Mouse (Mus musculus): ENCODE results near the gene Zbtb38. TPM values are rescaled to one million over a fixed set of nuclear protein-coding genes. Genes with fewer than 3 reads are reported as not detected.

Gene Zbtb38
- polyA plus RNA-seq, 1 experiment from 2014 or later: 18.9 TPM

DNA sequence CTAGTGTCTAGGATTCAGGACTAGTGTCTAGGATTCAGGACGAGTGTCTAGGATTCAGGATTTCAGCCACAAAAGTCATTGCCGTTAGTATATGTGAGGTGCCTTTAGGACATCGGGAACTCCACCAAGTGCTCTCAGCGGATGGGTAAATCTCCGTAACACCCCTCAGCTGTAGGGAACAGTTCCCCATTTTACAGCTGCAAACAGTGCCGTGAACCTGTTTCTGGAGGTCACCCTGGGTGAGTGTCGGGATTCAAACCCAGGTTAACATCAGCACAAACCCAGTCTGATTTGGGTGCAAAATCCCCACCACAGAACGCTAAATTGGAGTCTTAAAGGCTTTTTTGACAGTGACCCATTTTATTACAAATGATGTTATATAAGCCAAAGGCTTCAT, 34.2 kb downstream of the Zbtb38 start:
- H3K4me3 ChIP-seq (ENCODE audit: inconsistent target): peak overlapping the region; percentile 65
- peak overlapping the region; percentile 54; the same call in 1 of the 2 replicates for H3K27ac ChIP-seq
- peaks cover 8% of the 10 kb centered on the region; the same call in 1 of the 2 replicates for H3K36me3 ChIP-seq (ENCODE audit: inconsistent target)
- H3K79me2 ChIP-seq (ENCODE audit: inconsistent target): peaks cover 60% of the 10 kb centered on the region
- 50% methylated on average over 8 of the region's 8 CpGs for WGBS (ENCODE audit: missing documents)

DNA sequence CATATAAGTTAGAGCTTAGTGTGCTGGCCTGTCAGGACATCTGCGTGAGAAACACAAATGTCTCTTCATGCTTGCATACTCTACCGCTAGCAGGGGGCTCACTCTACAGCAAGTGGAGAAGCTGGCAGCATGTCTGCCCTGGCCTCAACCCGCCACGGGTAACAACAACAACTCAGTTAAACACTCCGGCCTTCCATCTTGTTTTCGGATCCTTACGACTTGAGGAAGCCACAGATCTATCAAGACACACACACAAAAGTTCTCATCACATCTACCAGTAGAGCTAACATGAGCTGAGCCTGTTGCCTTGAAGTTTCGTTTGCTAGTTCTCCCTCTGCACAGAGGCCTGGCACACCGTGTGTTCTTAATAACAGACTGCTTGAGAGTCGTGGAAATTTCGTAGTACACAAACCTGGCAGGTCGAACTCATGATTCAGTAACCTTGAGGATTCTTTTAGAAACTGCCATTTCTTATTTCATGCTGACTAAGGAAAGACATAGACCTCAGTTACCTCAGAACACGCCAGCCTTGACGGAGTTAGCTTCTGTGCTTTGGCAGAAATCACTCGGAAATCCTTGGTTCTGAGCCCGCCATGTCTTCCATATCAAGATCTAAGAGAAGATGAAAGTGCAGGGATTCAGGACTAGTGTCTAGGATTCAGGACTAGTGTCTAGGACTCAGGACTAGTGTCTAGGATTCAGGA, 34.8 kb downstream of the Zbtb38 start:
- Histone ChIP-seq H3K36me3 (ENCODE audit: inconsistent target) (peaks cover 8% of the 10 kb centered on the region; the same call in 1 of the 2 replicates), H3K4me3 (ENCODE audit: inconsistent target) (peak overlapping the region; percentile 65; the same call in 1 of the 2 replicates), H3K79me2 (ENCODE audit: inconsistent target) (peaks cover 65% of the 10 kb centered on the region), H3K27ac (no peak overlapping the region)
- 96% methylated on average over 16 of the region's 16 CpGs for WGBS (ENCODE audit: missing documents)

DNA sequence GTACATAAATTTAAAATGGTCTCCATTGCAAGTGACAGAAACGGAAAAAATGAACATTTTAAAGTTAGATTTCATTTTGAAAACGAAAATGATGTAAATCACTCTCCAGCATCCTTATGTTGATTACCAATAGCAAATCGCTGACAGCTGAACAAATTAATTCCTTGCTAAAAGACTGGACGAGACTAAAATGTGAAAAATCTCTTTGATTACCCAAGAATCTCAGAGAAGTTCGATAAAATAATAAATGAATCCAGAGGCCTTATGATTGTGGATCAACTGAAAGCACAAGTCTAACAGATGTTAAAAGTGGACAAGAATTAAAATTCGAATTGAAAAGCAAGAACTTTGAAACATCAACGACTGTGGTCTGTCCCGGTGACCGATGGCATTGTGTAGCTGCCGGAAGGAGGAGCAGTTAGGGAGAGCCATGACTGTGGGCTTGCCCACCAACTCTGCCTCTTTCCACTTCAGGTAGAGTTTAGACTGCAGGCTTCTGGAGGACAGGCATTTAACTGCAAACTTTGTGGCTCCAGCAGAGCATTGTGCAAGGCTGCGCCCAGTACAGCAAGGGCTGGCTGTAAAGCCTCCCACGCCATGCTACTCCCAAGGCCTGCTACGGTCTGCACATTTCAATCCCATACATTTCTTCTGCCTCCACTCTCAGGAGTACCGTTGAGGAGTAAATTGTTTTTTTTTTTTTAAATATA, 35.7 kb downstream of the Zbtb38 start:
- Histone ChIP-seq H3K27ac (no peak overlapping the region), H3K79me2 (ENCODE audit: inconsistent target) (peaks cover 75% of the 10 kb centered on the region), H3K4me3 (ENCODE audit: inconsistent target) (no peak overlapping the region), H3K36me3 (ENCODE audit: inconsistent target) (peaks cover 8% of the 10 kb centered on the region; the same call in 1 of the 2 replicates)
- WGBS (ENCODE audit: missing documents): 86% methylated on average over 14 of the region's 14 CpGs

DNA sequence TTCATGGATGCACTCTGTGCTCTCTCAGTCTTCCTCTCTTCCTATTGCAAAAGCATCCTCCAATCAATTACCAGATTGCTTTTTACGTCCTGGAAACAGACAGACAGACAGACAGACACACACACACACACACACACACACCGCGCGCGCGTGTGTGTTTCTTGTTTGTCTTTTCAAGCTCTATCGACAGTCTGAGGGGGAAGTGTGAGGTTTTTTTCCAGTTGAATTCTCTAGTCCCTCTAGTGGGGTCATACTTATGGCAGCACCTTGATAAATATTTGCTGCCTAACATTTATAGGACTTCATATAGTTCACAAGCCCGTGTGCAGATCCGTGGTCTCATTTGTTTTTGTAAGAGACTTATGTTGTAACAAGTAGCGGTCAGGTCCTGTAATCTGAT, 36.5 kb downstream of the Zbtb38 start:
- no peak overlapping the region for H3K27ac ChIP-seq
- WGBS (ENCODE audit: missing documents): 73% methylated on average over 9 of the region's 10 CpGs

DNA sequence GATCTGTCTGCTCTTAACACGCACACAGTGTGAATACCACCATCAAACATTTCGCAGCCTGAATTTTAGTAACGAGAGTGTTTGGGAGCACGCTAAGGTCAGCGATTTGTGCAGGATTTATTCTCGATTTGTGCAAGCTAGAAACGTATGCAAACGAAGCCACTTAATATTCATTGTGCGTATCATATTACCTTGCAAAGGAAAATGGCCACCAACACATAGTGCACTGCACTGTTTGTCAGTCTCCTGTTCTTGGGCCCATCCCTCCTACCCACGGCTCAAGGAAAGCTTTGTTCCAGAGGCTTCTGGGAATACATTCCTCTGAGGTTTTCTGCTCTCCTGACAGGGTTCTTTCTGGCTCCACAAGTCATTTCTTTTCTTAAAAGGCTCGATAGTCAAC, 37.5 kb downstream of the Zbtb38 start:
- 96% methylated on average over 11 of the region's 11 CpGs for WGBS (ENCODE audit: missing documents)
- Histone ChIP-seq H3K36me3 (ENCODE audit: inconsistent target) (peaks cover 8% of the 10 kb centered on the region; the same call in 1 of the 2 replicates), H3K4me3 (ENCODE audit: inconsistent target) (no peak overlapping the region)

More for the DNA sequence above, 36.5 kb downstream of the Zbtb38 start:
- H3K79me2 ChIP-seq (ENCODE audit: inconsistent target): peaks cover 82% of the 10 kb centered on the region
- H3K4me3 ChIP-seq (ENCODE audit: inconsistent target): no peak overlapping the region
- H3K36me3 ChIP-seq (ENCODE audit: inconsistent target): peaks cover 8% of the 10 kb centered on the region; the same call in 1 of the 2 replicates

DNA sequence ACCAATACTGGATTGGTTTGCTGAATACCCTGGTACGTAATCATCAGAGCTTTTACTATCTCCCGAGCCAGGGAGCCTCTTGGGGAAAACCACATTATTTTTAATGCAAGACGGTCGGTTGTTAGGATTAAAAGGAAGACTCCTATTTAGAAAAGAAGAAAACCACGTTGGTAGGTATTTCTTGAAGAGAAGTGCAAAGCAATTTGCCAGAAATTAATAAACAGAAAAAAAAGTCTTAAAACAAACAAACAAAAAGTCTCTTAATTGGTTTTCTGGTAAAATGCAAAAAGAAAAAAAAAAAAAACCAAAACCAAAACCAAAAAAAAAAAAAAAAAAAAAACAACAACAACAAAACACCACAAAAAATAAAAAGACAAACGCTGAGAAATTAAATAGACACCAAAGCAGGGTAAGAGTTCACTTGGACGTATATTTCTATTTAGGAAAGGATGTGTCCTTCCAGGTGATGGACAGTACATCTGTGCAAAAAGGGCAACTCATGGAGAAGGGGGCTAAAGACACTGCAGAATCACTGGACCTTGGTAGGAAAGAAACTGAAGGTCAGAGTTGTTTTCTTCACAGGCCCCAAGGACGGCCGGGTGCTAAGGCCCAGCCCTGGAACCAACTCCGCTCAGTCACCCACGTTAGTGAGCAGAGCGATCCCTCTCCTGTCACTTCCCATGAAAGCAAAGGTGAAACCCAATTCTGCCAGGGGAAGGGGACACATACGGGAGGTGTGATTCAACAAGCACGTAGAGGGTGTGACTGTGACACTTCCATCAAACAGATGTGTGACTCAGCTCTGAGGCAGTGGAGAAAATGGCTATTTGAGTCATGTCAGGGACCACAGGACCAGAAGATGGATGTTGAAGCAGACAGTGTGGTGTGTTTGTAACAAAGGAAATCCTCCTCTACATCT, 38.9 kb downstream of the Zbtb38 start:
- Histone ChIP-seq H3K4me3 (ENCODE audit: inconsistent target) (no peak overlapping the region; the same call in 1 of the 2 replicates), H3K36me3 (ENCODE audit: inconsistent target) (peaks cover 8% of the 10 kb centered on the region; the same call in 1 of the 2 replicates)

More for the DNA sequence above, 37.5 kb downstream of the Zbtb38 start:
- Histone ChIP-seq H3K27ac (no peak overlapping the region), H3K79me2 (ENCODE audit: inconsistent target) (peaks cover 92% of the 10 kb centered on the region)

DNA sequence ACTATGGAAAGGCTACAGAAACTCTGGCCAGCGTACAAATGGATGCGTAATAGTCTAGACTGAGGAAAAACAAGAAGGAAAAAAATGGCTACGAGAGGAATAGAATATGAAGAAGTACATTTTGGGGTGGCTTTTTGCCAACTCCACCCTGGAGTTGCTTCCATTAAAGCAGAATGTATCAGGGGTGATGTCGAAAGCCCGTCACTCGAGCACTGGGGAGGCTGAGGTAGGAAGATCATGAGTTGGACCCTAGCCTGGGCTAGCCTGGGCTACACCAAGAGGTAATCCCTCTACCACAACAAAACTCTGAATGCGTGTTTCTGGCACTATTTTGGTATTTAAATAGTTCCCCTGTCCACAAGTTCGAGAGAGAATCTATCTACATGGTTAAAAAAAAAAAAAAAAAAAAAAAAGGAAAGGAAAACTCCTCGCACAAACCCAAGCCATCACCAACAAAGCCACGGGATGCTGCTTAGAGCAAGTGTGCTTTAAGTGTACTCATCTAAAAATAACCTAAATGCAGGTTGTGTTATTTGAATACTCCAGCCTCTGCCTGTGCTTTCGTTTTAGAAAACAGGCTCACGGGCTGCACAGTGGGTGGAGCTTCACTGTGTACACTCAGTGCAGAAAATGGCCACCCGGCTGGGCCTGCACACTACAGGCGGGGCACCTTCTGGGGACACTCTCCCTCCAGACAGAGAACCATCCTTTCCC, 39.7 kb downstream of the Zbtb38 start:
- WGBS (ENCODE audit: missing documents): 69% methylated on average over 14 of the region's 14 CpGs
- peaks cover 100% of the 10 kb centered on the region for H3K79me2 ChIP-seq (ENCODE audit: inconsistent target)
- H3K27ac ChIP-seq: peak overlapping the region; percentile 38
- peak overlapping the region; percentile 15; the same call in 1 of the 2 replicates for H3K4me3 ChIP-seq (ENCODE audit: inconsistent target)
- peaks cover 8% of the 10 kb centered on the region; the same call in 1 of the 2 replicates for H3K36me3 ChIP-seq (ENCODE audit: inconsistent target)

More for the DNA sequence above, 38.9 kb downstream of the Zbtb38 start:
- WGBS (ENCODE audit: missing documents): 77% methylated on average over 14 of the region's 14 CpGs
- H3K79me2 ChIP-seq (ENCODE audit: inconsistent target): peaks cover 100% of the 10 kb centered on the region
- H3K27ac ChIP-seq: peak overlapping the region; percentile 38; the same call in 1 of the 2 replicates

DNA sequence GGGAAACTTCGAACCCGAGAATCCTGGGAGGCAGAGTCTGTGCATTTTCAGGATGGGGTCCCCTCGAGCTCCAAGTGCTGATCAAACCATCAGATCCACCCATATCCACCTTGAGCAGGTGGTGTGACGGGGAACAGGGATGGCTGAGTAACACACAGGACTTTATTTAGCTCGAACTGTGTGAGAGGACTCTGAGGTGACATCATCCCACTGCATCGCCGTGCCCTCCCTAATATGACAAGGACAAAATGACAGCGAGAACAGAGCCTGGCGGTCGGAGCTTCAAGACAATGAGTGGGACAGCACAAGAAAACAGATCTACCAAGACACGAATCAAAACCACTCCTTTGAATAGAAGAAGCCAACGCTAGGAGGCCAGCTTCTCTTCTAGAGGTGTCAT, 40.6 kb downstream of the Zbtb38 start:
- peaks cover 8% of the 10 kb centered on the region; the same call in 1 of the 2 replicates for H3K36me3 ChIP-seq (ENCODE audit: inconsistent target)
- no peak overlapping the region for H3K27ac ChIP-seq
- H3K4me3 ChIP-seq (ENCODE audit: inconsistent target): no peak overlapping the region
- peaks cover 100% of the 10 kb centered on the region for H3K79me2 ChIP-seq (ENCODE audit: inconsistent target)
- WGBS (ENCODE audit: missing documents): 95% methylated on average over 12 of the region's 12 CpGs

DNA sequence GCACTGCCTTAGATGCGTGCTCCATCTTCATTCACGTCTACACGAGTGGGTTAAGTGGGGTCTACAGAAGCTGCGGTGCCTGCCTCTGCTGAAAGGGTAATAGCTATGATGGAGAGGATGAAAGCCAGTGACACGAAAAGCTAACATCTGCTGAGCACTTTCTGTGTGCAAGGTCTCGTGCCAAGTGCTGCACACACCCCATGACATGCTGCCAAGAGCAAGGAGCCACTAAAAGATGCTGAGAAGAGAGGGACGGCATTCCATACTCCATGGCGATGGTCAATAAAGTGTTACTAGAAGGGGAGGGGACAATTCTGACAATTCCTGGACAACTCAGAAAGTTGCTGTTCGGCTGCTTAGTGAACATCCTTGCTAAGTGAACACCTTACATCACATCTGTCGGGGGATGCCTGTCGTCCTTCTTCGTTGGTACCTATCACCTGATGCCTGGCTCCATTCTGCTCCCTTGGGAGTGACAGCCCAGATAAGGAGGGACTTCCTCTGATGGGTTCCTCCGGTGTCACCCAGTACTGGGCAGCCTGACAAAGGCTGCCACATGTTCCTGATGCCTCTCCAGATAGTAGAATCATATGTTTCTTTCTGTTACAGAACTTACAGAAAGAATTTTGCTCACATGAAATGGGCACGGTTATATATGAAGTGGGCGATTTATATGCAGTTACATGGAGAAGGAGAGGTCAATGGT, 42.2 kb downstream of the Zbtb38 start:
- 96% methylated on average over 14 of the region's 15 CpGs for WGBS (ENCODE audit: missing documents)
- H3K79me2 ChIP-seq (ENCODE audit: inconsistent target): peaks cover 97% of the 10 kb centered on the region
- no peak overlapping the region for H3K27ac ChIP-seq
- H3K36me3 ChIP-seq (ENCODE audit: inconsistent target): peaks cover 3% of the 10 kb centered on the region; the same call in 1 of the 2 replicates
- no peak overlapping the region for H3K4me3 ChIP-seq (ENCODE audit: inconsistent target)

DNA sequence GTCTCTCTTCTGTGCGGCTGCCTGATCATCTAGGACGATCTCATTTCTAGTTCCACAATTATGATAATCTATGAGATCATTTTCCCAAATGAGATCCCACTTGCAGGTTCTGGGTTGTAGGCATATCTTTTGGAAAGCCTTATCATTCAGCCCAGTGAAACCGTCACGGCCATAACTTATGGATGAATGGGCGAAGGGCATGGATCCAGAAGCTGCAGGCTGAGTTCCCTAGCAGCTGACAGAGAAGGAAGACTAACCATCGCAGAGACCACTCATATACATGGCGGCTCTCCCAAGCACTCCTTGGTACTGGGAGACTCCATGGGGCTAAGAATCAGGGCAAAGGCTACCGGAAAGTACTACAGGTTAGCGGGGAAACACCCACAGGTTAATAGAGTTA, 43.7 kb downstream of the Zbtb38 start:
- Histone ChIP-seq H3K4me3 (ENCODE audit: inconsistent target) (no peak overlapping the region), H3K79me2 (ENCODE audit: inconsistent target) (peaks cover 97% of the 10 kb centered on the region), H3K27ac (no peak overlapping the region), H3K36me3 (ENCODE audit: inconsistent target) (no peaks in the 10 kb centered on the region)
- WGBS (ENCODE audit: missing documents): 98% methylated on average over 9 of the region's 9 CpGs

DNA sequence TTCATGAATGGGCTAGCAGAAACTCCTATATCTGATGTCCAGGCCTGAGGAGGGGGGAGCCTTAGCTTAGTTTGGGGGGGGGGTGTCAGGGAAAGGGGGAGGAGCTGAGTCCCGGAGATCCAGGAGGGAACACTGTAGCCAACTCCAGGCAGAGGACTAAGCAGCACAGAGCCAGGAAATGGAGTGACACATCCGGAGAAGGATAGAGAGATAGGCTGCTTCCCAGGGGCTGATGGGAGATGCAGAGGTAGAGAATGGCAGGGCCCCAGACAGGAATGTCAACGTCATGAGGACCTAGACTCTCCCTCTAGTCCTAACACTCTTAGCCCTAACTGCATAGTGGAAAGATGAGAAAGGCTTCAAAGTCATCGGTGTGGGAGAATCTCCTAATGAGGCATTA, 44.7 kb downstream of the Zbtb38 start:
- no peak overlapping the region for H3K4me3 ChIP-seq (ENCODE audit: inconsistent target)
- H3K79me2 ChIP-seq (ENCODE audit: inconsistent target): peaks cover 97% of the 10 kb centered on the region
- 91% methylated on average over 4 of the region's 4 CpGs for WGBS (ENCODE audit: missing documents)
- peak overlapping the region; percentile 82 for H3K27ac ChIP-seq
- H3K36me3 ChIP-seq (ENCODE audit: inconsistent target): no peaks in the 10 kb centered on the region

DNA sequence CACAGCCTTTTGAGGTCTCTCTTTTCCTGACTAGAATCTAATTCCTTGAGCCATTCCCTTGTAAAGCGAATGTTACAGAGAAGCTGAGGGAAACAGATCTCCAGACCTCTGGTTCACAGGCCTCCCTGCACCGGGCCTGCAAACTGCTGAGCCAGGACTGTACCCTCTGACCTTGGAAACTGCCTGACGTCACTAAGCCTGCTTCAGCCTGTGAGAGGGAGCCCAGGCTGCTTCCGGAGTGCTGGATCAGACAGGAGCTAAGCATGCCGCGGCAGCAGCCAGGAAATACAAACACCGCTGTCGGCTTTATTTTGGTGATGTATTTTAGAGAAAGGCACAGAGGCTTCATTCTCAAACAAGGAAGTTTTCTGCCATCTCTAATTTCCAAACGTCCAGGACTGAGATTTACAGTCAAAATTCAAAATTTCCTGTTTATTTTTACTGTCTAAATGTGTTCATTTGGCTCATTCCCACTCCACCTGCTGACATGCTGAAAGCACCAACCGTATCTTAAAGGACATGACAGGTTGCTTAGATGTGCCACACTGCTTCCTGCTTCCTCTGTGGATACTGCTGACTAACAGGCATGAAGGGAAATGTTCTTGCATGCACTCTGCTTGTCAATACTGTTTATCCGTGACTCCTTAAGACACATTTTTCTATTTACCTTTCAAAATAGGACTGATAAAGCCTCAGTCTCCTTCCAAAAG, 46.9 kb downstream of the Zbtb38 start:
- H3K4me3 ChIP-seq (ENCODE audit: inconsistent target): no peak overlapping the region
- no peaks in the 10 kb centered on the region for H3K36me3 ChIP-seq (ENCODE audit: inconsistent target)
- 30% methylated on average over 11 of the region's 11 CpGs for WGBS (ENCODE audit: missing documents)
- peaks cover 97% of the 10 kb centered on the region for H3K79me2 ChIP-seq (ENCODE audit: inconsistent target)
- H3K27ac ChIP-seq: peak overlapping the region; percentile 82

DNA sequence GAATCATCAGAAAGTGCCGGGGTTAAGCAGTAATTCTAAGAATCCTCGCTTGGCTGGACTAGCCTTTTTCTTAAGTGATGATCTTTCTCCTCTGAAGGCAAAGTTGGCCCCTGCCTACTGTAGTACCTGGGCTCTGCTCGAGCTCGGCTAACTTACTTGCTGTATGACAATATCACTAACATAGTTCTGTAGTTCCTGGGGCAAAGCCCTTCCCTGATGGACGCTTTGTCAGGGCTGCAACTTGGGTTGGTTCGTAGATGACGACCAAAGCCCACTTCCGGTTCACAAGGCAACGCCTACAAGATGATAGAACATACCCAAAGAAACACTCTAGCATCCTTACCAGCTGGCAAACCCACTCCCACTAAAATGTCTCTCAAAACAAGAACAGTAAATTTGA, 47.7 kb downstream of the Zbtb38 start:
- Histone ChIP-seq H3K36me3 (ENCODE audit: inconsistent target) (peaks cover under 1% of the 10 kb centered on the region; the same call in 1 of the 2 replicates), H3K79me2 (ENCODE audit: inconsistent target) (peaks cover 97% of the 10 kb centered on the region), H3K27ac (peak overlapping the region; percentile 82), H3K4me3 (ENCODE audit: inconsistent target) (no peak overlapping the region)
- 94% methylated on average over 9 of the region's 9 CpGs for WGBS (ENCODE audit: missing documents)

Data from macrophage (primary cell).